Mouse (Mus musculus): ENCODE data around the gene Iqch.
A peak's percentile ranks its signal among the peaks of the same experiment; 100 is the strongest.

Gene Iqch

GRCm38 (mm10) chr9:63612565-63613515 lies 10.5 kb upstream of the Iqch start:
- DNase-seq (ENCODE audit: low spot score): no peak

DNA sequence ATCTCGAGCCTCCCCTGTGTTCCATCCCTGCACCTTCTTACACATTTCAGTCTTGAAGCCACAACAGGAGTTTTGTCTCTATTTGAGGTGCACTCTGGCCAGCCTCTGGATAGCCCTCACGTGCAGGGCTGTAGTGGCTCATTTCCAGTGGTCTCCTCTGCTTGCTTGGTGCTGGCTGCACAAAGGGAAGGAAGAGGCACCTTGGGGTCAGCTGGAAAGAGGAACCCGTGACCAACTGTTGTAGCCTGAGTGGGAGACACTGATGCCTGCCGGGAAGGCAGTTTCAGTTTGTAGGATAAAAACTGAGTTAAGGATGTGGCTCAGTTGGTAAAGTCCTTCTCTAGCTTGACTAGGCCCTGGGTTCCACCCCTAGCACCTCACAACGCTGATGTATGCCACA lies 9.7 kb upstream of the Iqch start:
- no peak for DNase-seq (ENCODE audit: low spot score)

DNA sequence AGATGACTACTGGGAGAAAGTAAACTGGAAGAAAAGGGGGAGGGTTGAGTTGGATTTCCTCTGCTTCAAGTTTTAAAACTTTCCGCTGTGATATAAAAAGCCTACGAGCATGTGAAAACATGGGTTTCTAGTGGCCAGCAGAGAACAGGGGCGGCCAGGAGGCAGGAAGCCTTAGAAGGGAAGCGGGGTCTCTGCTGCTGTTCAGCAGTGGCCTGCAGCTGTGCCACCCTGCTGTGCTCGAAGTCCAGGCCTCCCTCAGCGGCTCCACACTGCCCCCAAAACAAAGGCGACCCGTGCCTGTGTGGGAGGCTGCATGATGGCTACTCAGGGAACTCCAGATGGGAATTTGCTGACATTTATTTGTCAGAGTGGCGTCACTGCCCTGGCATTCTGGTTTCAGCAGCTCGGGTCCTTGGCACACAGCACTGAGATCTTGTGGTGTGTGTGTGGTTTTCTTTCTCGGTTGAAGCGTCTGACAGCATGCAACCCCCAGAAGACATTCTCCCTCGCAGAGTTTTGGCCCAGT lies 8.6 kb upstream of the Iqch start:
- DNase-seq (ENCODE audit: low spot score): no peak

- no peak for DNase-seq (ENCODE audit: low spot score)
Measured at GRCm38 (mm10) chr9:63610231-63610630, 7.9 kb upstream of the Iqch start.

DNA sequence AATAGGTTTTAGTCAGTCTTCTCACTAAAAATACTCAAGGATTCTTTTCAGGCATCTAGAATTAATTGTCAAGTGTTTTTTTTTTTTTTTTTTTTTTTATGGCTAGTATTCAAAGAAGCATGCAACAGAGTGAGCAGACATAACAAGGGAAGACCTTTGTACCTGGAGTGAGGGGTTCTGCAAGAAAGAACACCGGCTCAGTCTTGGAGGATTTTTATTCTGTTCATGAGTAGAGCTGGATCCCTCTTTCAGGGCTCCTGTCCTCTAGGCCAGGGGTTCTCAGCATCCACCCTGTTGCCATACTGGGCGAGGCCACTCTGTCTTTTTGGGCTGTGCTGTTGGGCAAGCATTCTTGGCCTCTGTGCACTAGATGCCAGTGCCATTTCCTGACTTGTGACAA lies 7.5 kb upstream of the Iqch start:
- no peak for DNase-seq (ENCODE audit: low spot score)

DNA sequence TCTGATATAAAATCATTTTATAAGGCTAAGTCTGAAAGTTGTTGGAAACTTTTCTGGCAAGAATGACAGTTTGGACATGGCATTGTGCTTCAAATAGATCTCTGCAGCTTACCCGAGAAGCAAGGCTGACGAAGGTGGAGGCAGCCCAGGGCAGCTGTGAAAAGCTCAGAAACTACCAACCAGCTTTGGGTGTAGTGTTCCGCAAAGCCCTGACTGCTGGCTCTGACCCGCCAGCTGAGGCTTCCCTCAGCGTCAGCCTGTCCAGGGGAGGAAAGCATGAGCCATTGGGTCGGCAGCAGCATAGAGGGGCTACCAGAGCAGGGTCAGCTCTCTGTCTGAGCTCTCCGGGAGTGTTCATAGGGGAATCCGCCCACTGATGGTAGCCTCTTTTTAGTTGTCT lies 7.0 kb upstream of the Iqch start:
- DNase-seq (ENCODE audit: low spot score): no peak

- DNase-seq (ENCODE audit: low spot score): no peak
Measured at GRCm38 (mm10) chr9:63608006-63608405, 5.7 kb upstream of the Iqch start.

- peak; percentile 13 for DNase-seq (ENCODE audit: low spot score)
Measured at GRCm38 (mm10) chr9:63606594-63606993, 4.3 kb upstream of the Iqch start.

DNA sequence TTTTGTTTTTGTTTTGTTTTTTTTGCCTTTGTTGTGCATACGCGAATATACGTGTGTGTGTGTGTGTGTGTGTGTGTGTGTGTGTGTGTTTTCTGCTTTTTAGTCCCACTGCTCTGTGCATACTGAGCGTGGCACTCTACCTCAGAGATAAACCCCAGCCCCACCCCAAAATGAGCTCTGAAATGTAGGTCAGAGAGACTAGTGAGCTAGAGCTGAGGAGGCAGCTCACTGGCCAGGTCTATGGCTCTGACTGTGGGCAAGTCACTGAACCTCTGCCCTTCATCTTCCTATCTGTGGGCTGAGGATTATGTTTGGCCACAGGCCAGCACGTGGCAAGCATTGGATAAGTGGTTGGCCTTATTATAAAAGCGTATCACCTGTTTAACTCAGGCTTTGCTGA lies 1.6 kb upstream of the Iqch start:
- DNase-seq (ENCODE audit: low spot score): peak; percentile 26

GRCm38 (mm10) chr9:63596660-63597059 lies 5.6 kb downstream of the Iqch start:
- no peak for DNase-seq (ENCODE audit: low spot score)

DNA sequence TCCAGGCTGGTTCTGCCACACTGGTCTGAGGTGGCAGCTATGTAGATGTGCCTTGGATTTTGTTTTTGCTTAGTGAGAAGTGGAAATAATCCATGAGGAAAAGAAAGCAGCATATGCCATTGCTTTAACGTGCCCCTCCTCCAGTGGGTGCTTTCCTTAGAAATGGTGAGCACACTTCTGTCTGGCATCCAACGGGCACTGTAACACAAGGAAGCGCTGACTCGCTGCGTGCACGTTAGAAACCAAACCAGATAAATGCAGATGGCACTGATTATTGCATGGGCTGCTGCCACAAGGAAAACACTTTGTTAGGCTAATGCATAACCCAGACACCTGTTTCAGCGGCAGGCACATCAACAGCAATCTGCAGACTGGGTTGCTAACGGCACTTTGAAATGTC lies 6.6 kb downstream of the Iqch start:
- DNase-seq (ENCODE audit: low spot score): no peak

DNA sequence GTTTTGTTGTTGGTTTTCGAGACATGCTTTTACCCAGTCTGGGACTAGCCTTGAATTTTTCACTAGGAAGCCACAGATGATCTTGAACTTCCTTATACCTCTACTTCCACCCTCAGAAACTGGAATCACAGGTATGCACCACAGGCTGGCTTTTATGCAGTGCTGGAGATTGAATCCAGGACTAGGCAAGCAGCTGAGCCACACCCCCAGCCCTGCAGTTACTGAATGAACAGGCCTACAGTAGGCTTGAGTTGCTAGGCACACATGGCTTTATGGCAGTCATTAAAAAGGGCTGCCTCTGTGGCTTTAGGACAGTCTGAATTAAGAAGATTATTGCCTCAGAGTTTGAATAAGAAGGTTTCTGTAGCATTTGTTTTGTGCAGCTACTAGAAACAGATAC lies 7.3 kb downstream of the Iqch start:
- no peak for DNase-seq (ENCODE audit: low spot score)

- DNase-seq (ENCODE audit: low spot score): no peak
Measured at GRCm38 (mm10) chr9:63591661-63592256, 10.5 kb downstream of the Iqch start.

- no peak for DNase-seq (ENCODE audit: low spot score)
Measured at GRCm38 (mm10) chr9:63590592-63590991, 11.7 kb downstream of the Iqch start.

DNA sequence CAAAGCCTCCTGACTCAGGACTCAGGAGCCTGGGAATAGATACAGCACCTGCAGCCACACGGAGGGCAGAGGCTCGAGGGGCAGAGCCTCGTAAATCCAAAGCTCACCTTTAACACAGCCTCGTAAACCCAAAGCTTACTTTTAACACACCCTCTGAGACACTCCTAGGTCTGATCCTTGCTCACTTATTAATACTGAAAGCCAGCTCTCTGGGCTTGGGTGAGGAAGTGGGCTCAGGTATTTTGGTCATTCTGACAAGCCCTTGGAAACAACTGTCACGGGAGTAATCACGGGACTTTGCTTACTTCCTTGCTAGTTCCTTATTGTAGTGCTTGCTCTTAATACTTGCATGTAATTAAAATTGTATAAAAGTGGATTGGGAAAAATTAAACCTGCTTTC lies 13.1 kb downstream of the Iqch start:
- no peak for DNase-seq (ENCODE audit: low spot score)

GRCm38 (mm10) chr9:63585251-63585650 lies 17.0 kb downstream of the Iqch start:
- no peak for DNase-seq (ENCODE audit: low spot score)

DNA sequence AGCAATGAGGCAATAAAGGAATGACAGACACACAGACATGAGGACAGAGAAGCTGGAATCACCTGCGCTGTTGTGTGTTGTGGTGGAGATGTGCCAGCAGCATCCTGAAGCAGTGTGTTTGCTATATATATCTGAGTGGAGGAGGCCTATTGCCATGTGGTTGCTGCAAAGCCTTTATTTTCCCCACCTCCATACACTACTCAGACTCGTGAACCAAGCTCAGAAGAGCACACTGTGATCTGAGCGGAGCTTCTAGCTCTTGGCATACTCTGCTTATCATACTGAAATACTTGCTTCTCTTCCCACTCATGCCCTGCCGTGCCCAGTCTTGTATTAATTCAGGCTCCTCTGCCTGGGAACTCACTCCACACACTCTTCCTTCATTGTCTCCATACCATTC lies 20.5 kb downstream of the Iqch start:
- no peak for DNase-seq (ENCODE audit: low spot score)

DNA sequence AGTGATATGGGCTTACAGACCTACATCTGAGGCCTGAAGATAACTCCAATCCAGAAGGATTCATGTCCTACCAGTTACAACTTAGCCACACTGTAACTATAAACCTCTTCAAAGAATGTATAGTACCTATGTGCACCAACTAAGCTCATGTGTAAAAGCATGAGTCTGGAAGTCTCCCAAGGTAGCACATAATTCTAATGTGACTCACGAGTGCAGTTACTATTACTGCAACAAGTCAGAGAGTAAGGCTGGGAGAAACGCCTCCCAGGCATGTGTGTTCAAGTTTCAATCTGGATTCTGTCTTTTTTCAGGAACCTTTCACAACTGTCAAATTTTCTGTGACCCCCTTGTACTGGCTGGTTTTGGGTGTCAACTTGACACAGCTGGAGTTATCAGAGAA lies 22.2 kb downstream of the Iqch start:
- no peak for DNase-seq (ENCODE audit: low spot score)

GRCm38 (mm10) chr9:63579644-63580043 lies 22.6 kb downstream of the Iqch start:
- DNase-seq (ENCODE audit: low spot score): no peak

DNA sequence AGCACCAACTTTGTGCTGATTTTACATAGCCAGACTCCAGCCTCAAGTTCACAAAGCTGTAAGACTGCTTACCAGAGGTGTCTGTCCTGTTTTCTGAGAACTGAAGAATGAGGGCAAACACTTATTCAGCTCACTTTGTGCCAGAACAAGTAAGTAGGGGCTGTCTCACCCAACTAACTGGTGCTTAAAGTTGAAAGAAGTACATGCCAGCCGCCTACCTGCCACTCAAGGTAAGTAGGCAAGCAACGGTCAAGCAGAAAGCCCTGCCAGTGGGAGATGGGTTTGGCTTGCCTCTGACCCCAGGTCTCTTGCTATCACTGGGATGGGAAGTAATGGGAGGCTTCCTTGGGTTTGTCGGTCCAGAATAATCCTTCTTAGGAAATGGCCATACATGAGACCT lies 24.8 kb downstream of the Iqch start:
- DNase-seq (ENCODE audit: low spot score): no peak

DNA sequence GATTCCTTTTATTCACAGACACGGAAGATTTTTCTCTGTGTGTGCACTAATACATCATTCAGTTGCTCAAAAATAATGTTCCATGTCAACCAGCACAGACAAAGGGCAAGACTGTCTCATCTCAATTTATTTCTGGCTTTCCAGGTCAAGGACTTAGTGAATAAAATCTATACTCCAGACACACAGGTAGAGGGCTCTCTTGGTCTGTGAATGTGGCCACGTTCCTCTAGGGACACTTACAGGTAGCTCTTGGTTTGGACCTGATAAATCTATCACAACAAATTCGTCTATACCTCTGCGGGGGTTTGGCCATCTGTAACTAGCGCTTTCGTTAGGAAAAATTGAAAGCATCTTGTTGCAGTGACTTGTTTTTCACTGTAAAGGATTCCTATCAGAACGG lies 29.4 kb downstream of the Iqch start:
- DNase-seq (ENCODE audit: low spot score): no peak

- no peak for DNase-seq (ENCODE audit: low spot score)
Measured at GRCm38 (mm10) chr9:63571895-63572294, 30.4 kb downstream of the Iqch start.

- no peak for DNase-seq (ENCODE audit: low spot score)
Measured at GRCm38 (mm10) chr9:63568808-63569207, 33.5 kb downstream of the Iqch start.

Measured in c-Kit-positive CD71-positive TER-119-positive erythroid progenitor cells, embryonic 14.5 days (primary cell).